Mouse (Mus musculus): Measurements from ENCODE around the gene Spon1. TPM values are rescaled to one million over a fixed set of nuclear protein-coding genes. Genes with fewer than 3 reads are reported as not detected.

Spon1 gene
- 0.13 and 0.60 TPM in 2 replicates for polyA plus RNA-seq (2012; ENCODE audit: low replicate concordance)

DNA sequence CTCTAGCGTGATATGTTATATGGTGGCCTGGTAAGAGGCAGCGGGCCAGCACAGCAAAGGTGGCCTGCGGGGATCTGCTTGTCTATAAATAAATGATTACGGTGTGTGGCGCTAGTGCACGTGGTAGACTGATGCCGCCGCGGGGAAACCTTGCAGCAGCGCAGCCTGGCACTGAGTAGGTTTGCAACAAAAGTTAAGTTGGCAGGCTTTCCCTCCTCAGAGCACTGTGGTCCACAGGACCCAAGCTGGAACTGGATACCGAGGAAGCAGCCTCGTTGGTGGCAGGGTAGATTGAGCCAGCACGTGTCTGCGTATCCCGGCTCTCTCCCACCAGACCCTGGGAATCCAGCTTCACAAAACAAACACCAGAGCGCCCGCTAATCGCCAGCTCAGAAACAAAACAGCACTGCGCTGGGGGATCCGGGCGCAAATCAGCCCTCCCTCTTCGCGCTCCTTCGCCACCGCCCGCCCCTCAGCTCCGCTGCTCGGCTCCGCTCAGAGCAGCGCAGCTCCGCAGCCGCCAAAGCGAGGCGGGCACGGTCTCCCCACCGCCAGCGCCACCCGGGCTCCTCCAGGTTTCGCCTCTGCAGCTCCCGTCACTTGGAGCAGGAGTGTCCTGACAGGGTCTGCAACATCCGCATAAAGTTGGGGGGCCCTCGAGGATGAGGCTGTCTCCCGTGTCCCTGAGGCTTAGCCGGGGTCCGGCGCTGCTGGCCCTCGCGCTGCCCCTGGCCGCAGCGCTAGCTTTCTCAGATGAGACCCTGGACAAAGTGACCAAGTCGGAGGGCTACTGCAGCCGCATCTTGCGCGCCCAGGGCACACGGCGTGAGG, at the start of gene Spon1:
Gene Spon1 (plus strand): TSS at position 332 of the 831 bp plus-strand sequence.

